Mouse (Mus musculus) E14TG2a.4 (cell line): Measurements from ENCODE around the gene Zkscan16.

Source experiments
- CTCF ChIP-seq: conservative IDR thresholded peaks from 2 replicates; pipeline ENCODE4 v1.5.1; 2014; ENCODE audit warnings: low read length
- NANOG ChIP-seq: IDR thresholded peaks from 2 replicates; pipeline ENCODE4 v1.6.1; 2014; ENCODE audit warnings: borderline replicate concordance, low read length, mixed read lengths
- POU5F1 ChIP-seq: IDR thresholded peaks from 2 replicates; pipeline ENCODE4 v1.6.1; 2014; ENCODE audit warnings: low read length, borderline replicate concordance

- TF ChIP-seq CTCF (no peak), NANOG (no peak), POU5F1 (no peak)
Measured at GRCm38 (mm10) chr4:58970678-58971077, 27.2 kb downstream of the Zkscan16 start.
